Mouse (Mus musculus): ENCODE data around the gene Cluh.

Cluh gene

DNA sequence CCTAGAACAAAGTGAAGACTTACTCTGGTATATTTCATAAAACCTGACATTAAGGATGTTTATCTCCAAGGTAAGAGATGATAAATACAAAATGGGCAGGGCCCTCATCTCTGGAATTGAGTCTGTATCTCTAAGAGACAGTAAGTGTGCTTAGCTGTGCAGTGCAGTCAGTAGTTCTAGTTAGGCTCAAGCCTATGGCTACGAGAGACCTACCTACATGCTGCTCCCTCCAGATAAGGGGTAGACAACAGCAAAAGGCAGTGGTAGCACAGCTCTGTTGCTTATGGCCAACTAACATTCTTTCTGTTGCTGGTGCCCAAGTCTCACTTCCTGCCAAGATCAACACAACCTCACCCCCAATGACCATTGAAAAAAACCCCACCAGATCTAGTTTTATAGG lies 24.3 kb downstream of the Cluh start:
- DNase-seq (ENCODE audit: low spot score in 2 of 2), result no peak

GRCm38 (mm10) chr11:74674713-74675112 lies 25.4 kb downstream of the Cluh start:
- no peak for DNase-seq (ENCODE audit: low spot score in 2 of 2)

DNA sequence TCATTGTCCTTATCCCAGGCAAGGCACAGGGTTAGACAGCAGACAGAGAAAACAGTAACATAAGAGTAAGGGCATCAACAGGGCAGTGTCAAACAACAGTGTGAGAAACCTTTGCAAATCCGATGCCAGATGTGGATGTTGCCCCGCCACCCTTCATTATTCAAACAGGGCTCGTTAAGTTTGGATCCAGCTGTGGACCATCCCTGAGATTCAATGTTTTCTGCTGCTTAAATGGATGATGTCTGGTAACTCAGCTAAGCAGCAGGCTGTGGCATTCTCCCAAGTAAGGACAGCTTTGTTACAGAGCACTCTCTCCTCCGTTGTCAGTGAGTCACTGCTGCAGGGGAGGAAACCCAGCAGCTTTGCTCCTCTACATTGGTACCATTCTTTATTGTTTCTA lies 25.9 kb downstream of the Cluh start:
- no peak for DNase-seq (ENCODE audit: low spot score in 2 of 2)

DNA sequence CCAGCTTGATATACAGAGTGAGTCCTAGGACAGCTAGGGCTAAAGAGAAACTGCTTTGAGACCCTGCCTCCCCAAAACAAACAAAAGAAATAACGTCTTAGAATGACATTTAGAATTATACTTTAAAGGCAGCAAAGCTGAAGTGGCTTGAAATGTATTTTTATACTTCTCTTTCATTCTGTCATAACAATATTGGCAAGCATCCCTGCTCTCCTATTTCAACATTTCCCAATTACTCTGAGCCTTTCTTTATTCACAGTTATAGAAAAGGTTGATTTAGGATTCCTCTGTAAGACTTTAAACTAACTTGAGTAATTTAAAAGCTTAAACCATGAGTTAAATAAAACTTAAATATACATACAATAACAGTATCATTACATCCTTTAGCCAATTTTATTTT lies 42.9 kb downstream of the Cluh start:
- DNase-seq (ENCODE audit: low spot score in 2 of 2), result no peak

- DNase-seq (ENCODE audit: low spot score in 2 of 2), result no peak
These were observed 50.2 kb downstream of the Cluh start for GRCm38 (mm10) chr11:74699505-74699904.

DNA sequence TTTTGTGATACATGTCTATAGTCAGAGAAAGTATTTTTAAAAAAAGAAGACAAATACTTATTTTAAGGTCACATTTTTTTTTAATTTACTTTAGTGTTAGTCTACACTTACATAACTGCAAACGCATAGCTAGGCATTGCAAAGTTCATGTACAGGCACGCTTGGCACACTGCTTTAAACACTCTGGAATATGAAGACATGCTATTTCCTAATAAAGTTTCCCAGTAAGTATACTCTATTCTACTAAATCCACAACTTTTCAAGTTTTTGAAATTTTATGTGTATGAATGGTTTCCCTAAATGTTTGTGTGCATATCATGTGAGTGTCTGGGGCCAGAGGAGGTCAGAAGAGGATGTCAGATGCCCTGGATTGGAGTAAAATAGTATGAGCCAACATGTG lies 54.8 kb downstream of the Cluh start:
- DNase-seq (ENCODE audit: low spot score in 2 of 2), result no peak

DNA sequence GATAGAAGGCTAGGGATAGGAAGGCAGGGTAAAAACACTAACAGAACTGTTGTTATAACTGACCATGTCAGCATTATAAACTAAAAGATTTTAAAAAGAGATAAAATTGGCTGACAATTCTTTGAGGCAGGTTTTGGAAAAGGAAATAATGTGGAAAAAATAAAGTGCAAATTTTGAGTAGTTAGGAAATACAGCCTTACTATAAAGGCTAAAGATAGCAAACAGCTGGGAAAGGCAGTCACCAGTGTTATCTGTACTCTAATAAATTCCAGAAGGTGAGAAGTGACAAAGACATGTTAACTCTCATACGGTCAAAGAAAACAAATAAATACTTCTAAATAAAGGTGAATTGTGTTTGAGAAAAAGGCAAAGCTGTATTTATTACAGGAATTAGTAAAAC lies 59.5 kb downstream of the Cluh start:
- no peak for DNase-seq (ENCODE audit: low spot score in 2 of 2)

- no peak for DNase-seq (ENCODE audit: low spot score in 2 of 2)
These were observed 61.4 kb downstream of the Cluh start for GRCm38 (mm10) chr11:74710671-74711070.

DNA sequence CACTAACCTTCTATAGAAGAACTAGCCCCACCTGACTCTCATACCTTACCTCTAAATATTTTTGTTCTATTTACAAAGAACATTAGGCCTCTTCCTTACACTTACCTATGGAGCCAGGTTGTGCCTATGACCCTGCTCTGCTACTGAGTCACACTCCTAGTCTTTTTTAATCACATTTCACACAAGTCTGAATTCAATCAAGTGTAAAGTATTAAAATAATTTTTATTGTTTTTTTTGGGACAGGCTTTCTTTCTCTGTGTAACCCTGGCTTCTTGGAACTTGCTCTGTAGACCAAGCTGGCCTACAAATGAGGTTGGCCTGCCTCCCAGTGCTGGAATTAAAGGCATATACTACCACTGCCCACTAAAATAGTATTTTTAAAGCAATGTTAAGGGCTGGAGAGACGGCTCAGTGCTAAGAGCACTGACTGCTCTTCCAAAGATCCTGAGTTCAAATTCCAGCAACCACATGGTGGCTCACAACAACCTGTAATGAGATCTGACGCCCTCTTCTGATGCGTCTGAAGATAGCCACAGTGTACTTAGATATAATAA lies 66.8 kb downstream of the Cluh start:
- no peak for DNase-seq (ENCODE audit: low spot score in 2 of 2)

Data from heart, adult 9 months (tissue).